Mouse (Mus musculus): Measurements from ENCODE around the gene Ces1b. TPM values are rescaled to one million over a fixed set of nuclear protein-coding genes. Genes with fewer than 3 reads are reported as not detected.

The Ces1b gene
- total and polyA plus RNA-seq, 2 experiments from 2014 or later, result not detected

GRCm38 (mm10) chr8:93075251-93075650 is 4.6 kb downstream of the Ces1b start:
- Histone ChIP-seq H3K27ac (no peak overlapping the region), H3K27me3 (ENCODE audit: insufficient read depth, low read length) (no peaks in the 10 kb centered on the region), H3K4me2 (ENCODE audit: low read depth, low read length) (no peak overlapping the region), H3K36me3 (ENCODE audit: insufficient read depth, low read length) (no peaks in the 10 kb centered on the region), H3K4me3 (ENCODE audit: low read length) (no peak overlapping the region), H3K9ac (replicated peaks; ENCODE audit: low read length) (no peak overlapping the region), H3K4me1 (ENCODE audit: insufficient read depth, low read length) (no peaks in the 10 kb centered on the region), H3K9me3 (ENCODE audit: low read length) (no peaks in the 10 kb centered on the region)
- 81% methylated on average over 4 of the region's 4 CpGs for WGBS
- no peak for TF ChIP-seq CTCF (IDR thresholded peaks at IDR 0.05; ENCODE audit: low read depth)
- DNase-seq (ENCODE audit: low spot score), result no peak
- no peak for ATAC-seq

- Histone ChIP-seq H3K4me3 (ENCODE audit: low read length) (no peak overlapping the region), H3K9ac (replicated peaks; ENCODE audit: low read length) (no peak overlapping the region), H3K27ac (no peak overlapping the region), H3K9me3 (ENCODE audit: low read length) (no peaks in the 10 kb centered on the region), H3K4me1 (ENCODE audit: insufficient read depth, low read length) (no peaks in the 10 kb centered on the region), H3K36me3 (ENCODE audit: insufficient read depth, low read length) (no peaks in the 10 kb centered on the region), H3K4me2 (ENCODE audit: low read depth, low read length) (no peak overlapping the region), H3K27me3 (ENCODE audit: insufficient read depth, low read length) (no peaks in the 10 kb centered on the region)
- TF ChIP-seq CTCF (IDR thresholded peaks at IDR 0.05; ENCODE audit: low read depth), result no peak
- DNase-seq (ENCODE audit: low spot score) (no peak), ATAC-seq (no peak)
- 51% methylated on average over 3 of the region's 3 CpGs for WGBS
Observed at GRCm38 (mm10) chr8:93063416-93064117, 16.2 kb downstream of the Ces1b start.

GRCm38 (mm10) chr8:93059185-93059584 is 20.6 kb downstream of the Ces1b start:
- ATAC-seq, result no peak
- Histone ChIP-seq H3K4me2 (ENCODE audit: low read depth, low read length) (no peak overlapping the region), H3K9ac (replicated peaks; ENCODE audit: low read length) (no peak overlapping the region), H3K9me3 (ENCODE audit: low read length) (no peaks in the 10 kb centered on the region), H3K4me1 (ENCODE audit: insufficient read depth, low read length) (no peaks in the 10 kb centered on the region), H3K4me3 (ENCODE audit: low read length) (no peak overlapping the region), H3K27me3 (ENCODE audit: insufficient read depth, low read length) (no peaks in the 10 kb centered on the region), H3K27ac (no peak overlapping the region), H3K36me3 (ENCODE audit: insufficient read depth, low read length) (no peaks in the 10 kb centered on the region)
- peak; percentile 82 for DNase-seq (ENCODE audit: low spot score)
- TF ChIP-seq CTCF (IDR thresholded peaks at IDR 0.05; ENCODE audit: low read depth), result peak; percentile 88
- WGBS, result 21% methylated on average over 2 of the region's 2 CpGs

- Histone ChIP-seq H3K9me3 (ENCODE audit: low read length) (no peaks in the 10 kb centered on the region), H3K27me3 (ENCODE audit: insufficient read depth, low read length) (no peaks in the 10 kb centered on the region), H3K36me3 (ENCODE audit: insufficient read depth, low read length) (no peaks in the 10 kb centered on the region), H3K4me3 (ENCODE audit: low read length) (no peak overlapping the region), H3K27ac (no peak overlapping the region), H3K4me1 (ENCODE audit: insufficient read depth, low read length) (no peaks in the 10 kb centered on the region), H3K9ac (replicated peaks; ENCODE audit: low read length) (no peak overlapping the region), H3K4me2 (ENCODE audit: low read depth, low read length) (no peak overlapping the region)
- 69% methylated on average over 2 of the region's 2 CpGs for WGBS
- DNase-seq (ENCODE audit: low spot score) (no peak), ATAC-seq (no peak)
- TF ChIP-seq CTCF (IDR thresholded peaks at IDR 0.05; ENCODE audit: low read depth), result no peak
Observed at GRCm38 (mm10) chr8:93055238-93055637, 24.6 kb downstream of the Ces1b start.

- Histone ChIP-seq H3K9me3 (ENCODE audit: low read length) (no peaks in the 10 kb centered on the region), H3K4me3 (ENCODE audit: low read length) (no peak overlapping the region), H3K27me3 (ENCODE audit: insufficient read depth, low read length) (no peaks in the 10 kb centered on the region), H3K27ac (no peak overlapping the region), H3K4me2 (ENCODE audit: low read depth, low read length) (no peak overlapping the region), H3K36me3 (ENCODE audit: insufficient read depth, low read length) (no peaks in the 10 kb centered on the region), H3K4me1 (ENCODE audit: insufficient read depth, low read length) (no peaks in the 10 kb centered on the region), H3K9ac (replicated peaks; ENCODE audit: low read length) (no peak overlapping the region)
- 61% methylated on average over 4 of the region's 4 CpGs for WGBS
- ATAC-seq (no peak), DNase-seq (ENCODE audit: low spot score) (no peak)
- TF ChIP-seq CTCF (IDR thresholded peaks at IDR 0.05; ENCODE audit: low read depth), result peak; percentile 29
Observed at GRCm38 (mm10) chr8:93048510-93049416, 31.1 kb downstream of the Ces1b start.

- no peak within 1 kb of the TSS for H3K9ac ChIP-seq (replicated peaks; ENCODE audit: low read length)
- H3K9me3 ChIP-seq (ENCODE audit: low read length), result no peaks in the 10 kb centered on the region
- no peak for TF ChIP-seq CTCF (IDR thresholded peaks at IDR 0.05; ENCODE audit: low read depth)
- no peaks in the 10 kb centered on the region for H3K36me3 ChIP-seq (ENCODE audit: insufficient read depth, low read length)
- 92% methylated on average over 3 of the region's 3 CpGs for WGBS
- H3K27me3 ChIP-seq (ENCODE audit: insufficient read depth, low read length), result no peaks in the 10 kb centered on the region
- no peak for DNase-seq (ENCODE audit: low spot score)
- H3K4me2 ChIP-seq (ENCODE audit: low read depth, low read length), result no peak within 1 kb of the TSS
- no peaks in the 10 kb centered on the region for H3K4me1 ChIP-seq (ENCODE audit: insufficient read depth, low read length)
- ATAC-seq, result no peak
- H3K4me3 ChIP-seq (ENCODE audit: low read length), result no peak within 1 kb of the TSS
- H3K27ac ChIP-seq, result no peak within 1 kb of the TSS
Observed at GRCm38 (mm10) chr8:93048092-93048491, 31.7 kb downstream of the Ces1b start, which contains the start of gene Ces1a. Ces1a (minus strand) TSS chr8:93048192.
